Mouse (Mus musculus) small intestine, adult 2 months (tissue): Measurements from ENCODE around the gene Spaca7. TPM values are rescaled to one million over a fixed set of nuclear protein-coding genes. Genes with fewer than 3 reads are reported as not detected.

Experiments
- H3K27ac ChIP-seq: fragments of 200-500 bp; 2 replicates; pipeline ENCODE4 v1.5.1; 2012; ENCODE audit warnings: low read depth, low read length, control low read depth, inconsistent platforms; ENCODE audit not compliant: insufficient read depth
- H3K27me3 ChIP-seq: fragments of 200-500 bp; 2 replicates; pipeline ENCODE4 v1.6.1; 2012; ENCODE audit warnings: mild to moderate bottlenecking, moderate library complexity, low read length, inconsistent platforms; ENCODE audit not compliant: control insufficient read depth, insufficient read depth
- H3K36me3 ChIP-seq: fragments of 200-500 bp; 2 replicates; pipeline ENCODE4 v1.6.1; 2012; ENCODE audit warnings: mild to moderate bottlenecking, low read length, control low read depth, inconsistent platforms; ENCODE audit not compliant: control insufficient read depth, insufficient read depth
- H3K4me1 ChIP-seq: fragments of 200-500 bp; 2 replicates; pipeline ENCODE4 v1.6.1; 2012; ENCODE audit warnings: low read length, inconsistent platforms, mixed read lengths; ENCODE audit not compliant: control insufficient read depth, insufficient read depth, insufficient read length
- H3K4me3 ChIP-seq: fragments of 200-500 bp; 2 replicates; pipeline ENCODE4 v1.5.1; 2012; ENCODE audit warnings: low read depth, mild to moderate bottlenecking, control low read depth, inconsistent platforms, low read length, moderate library complexity
- CTCF ChIP-seq: fragments of 200-500 bp; IDR thresholded peaks from 2 replicates; pipeline ENCODE4 v1.5.1; 2012; ENCODE audit warnings: low read depth, mild to moderate bottlenecking, control low read depth, inconsistent platforms, low read length, moderate library complexity, mixed read lengths; ENCODE audit not compliant: insufficient replicate concordance, insufficient read length; ENCODE audit errors: extremely low read depth
- POLR2A ChIP-seq: fragments of 200-500 bp; IDR thresholded peaks from 2 replicates; pipeline ENCODE4 v1.6.1; 2012; ENCODE audit warnings: low read depth, mild to moderate bottlenecking, control low read depth, inconsistent platforms, low read length, moderate library complexity
- WGBS: fragments of 180-500 bp; shearing (Covaris S2); methylation state at CpG from one replicate; pipeline ENCODE4 v1.1.7; 2018; 5-methylcytosine and 5-hydroxymethylcytosine counted together
- polyA plus RNA-seq: library from polyadenylated mRNA; depleted of rRNA; stranded (reverse); fragments of >200 nt; gene quantifications from 2 replicates; pipeline ENCODE4 v1.2.3, GENCODE M21; 2012

Spaca7 gene
- polyA plus RNA-seq, 1 experiment: not detected

- Histone ChIP-seq H3K27me3 (peaks cover 4% of the 10 kb centered on the region; the same call in 1 of the 2 replicates), H3K27ac (no peak overlapping the region), H3K36me3 (no peaks in the 10 kb centered on the region), H3K4me3 (no peak overlapping the region), H3K4me1 (no peaks in the 10 kb centered on the region)
- 75% methylated on average over 7 of the region's 7 CpGs for whole genome bisulfite sequencing
- TF ChIP-seq CTCF (no peak), POLR2A (no peak)
Observed at GRCm38 (mm10) chr8:12547466-12548220, 25.2 kb upstream of the Spaca7 start.

DNA sequence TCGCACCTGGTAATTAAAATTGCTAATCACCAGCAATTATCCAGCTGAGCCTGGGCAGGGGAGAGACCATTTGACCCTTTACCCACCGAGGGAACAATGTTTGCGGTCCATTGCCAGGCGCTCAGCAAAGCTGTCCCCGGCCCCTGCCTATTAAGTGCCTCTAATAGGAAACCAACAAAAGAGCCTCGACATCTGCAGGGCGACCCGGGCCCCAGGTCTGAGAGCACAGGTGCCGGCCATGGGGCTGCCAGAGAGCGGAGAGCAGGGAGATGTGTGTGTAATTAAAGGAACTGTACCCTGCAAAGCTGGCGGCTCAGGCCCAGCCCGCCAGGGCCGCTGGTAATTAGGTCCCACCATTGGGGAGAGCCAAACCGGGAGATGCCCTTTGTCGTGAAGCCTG, 24.6 kb upstream of the Spaca7 start:
- TF ChIP-seq POLR2A (no peak), CTCF (no peak)
- H3K4me1 ChIP-seq: no peaks in the 10 kb centered on the region
- no peaks in the 10 kb centered on the region for H3K36me3 ChIP-seq
- WGBS: 23% methylated on average over 15 of the region's 15 CpGs
- H3K4me3 ChIP-seq: no peak overlapping the region
- peaks cover 4% of the 10 kb centered on the region; the same call in 1 of the 2 replicates for H3K27me3 ChIP-seq
- no peak overlapping the region for H3K27ac ChIP-seq

DNA sequence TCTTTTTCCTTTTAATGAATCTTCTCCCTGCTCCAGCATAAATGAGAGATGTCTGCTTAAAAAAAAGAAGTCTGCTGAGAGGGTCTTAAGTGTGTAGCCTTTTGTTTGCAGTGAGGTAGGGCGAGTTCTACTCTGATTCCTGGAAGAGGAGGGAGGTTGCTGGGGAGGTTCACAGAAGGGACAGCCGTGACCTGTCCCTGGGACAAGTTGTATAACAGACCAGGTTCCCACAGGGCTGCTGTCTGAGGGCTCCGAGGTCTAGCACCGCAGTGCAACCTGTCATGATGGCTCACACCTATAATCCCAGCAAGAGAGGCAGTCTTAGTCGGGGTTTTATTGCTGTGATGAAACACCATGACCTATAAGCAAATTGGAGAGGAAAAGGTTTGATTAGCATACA, 24.1 kb upstream of the Spaca7 start:
- no peaks in the 10 kb centered on the region for H3K36me3 ChIP-seq
- no peak overlapping the region for H3K4me3 ChIP-seq
- H3K27me3 ChIP-seq: peaks cover 4% of the 10 kb centered on the region; the same call in 1 of the 2 replicates
- TF ChIP-seq POLR2A (no peak), CTCF (no peak)
- no peak overlapping the region for H3K27ac ChIP-seq
- no peaks in the 10 kb centered on the region for H3K4me1 ChIP-seq
- 36% methylated on average over 5 of the region's 5 CpGs for WGBS

DNA sequence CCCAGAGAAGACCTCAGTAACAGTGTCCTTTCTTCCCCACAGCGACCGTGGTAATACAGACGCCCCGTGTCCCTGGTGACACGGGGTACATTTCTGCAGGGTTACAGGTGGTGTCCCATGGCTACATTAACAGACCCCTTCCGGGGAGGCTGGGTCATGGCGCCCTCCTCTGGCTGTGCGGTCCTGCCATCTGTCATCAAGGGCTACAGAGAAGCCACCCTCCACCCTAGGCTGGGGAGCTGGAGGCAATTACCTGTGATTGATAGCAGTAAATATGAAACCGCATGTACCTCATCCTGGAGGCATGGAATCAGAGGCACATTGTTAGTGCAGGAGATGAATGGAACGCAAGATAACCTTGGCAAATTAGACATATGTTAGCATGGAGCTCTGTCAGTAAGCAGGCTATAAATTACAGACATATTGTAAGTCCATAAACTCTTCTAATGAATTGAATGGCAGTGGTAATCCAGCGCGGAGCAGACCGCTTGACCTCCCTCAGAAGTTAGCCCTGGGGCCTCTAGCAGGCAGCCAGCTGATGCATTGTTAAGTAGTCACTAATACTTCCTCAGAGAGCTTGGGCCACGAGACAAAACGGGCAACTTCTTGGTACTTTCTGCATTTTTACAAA, 17.2 kb upstream of the Spaca7 start:
- Histone ChIP-seq H3K36me3 (no peaks in the 10 kb centered on the region), H3K27ac (no peak overlapping the region), H3K4me3 (no peak overlapping the region), H3K27me3 (0 out of 2 replicates have a peak, but pooled peaks cover 2% of the 10 kb centered on the region), H3K4me1 (no peaks in the 10 kb centered on the region)
- TF ChIP-seq POLR2A: no peak
- no peak for TF ChIP-seq CTCF
- 61% methylated on average over 15 of the region's 15 CpGs for WGBS

DNA sequence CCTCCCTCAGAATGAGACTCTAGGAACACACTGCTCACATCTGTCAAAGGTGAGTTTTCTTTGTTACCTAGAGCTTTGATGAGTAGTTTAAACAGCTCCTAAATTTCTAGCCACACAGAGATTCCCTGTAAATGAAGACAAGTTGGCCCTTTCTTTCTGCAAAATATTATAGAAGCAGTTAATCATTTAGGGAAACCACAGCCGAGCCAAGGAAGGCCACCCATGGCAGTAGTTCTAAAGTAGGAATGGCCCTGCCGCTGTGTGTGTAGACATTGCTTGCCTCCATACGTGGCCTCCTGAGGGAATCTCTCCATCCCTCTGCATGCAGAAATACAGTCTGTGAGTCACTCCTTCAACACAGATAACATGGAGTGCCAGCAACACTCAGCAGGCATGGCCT, 14.0 kb upstream of the Spaca7 start:
- Histone ChIP-seq H3K27ac (no peak overlapping the region), H3K4me3 (no peak overlapping the region), H3K27me3 (0 out of 2 replicates have a peak, but pooled peaks cover 2% of the 10 kb centered on the region), H3K36me3 (no peaks in the 10 kb centered on the region), H3K4me1 (no peaks in the 10 kb centered on the region)
- WGBS: 65% methylated on average over 3 of the region's 3 CpGs
- TF ChIP-seq POLR2A: no peak
- no peak for TF ChIP-seq CTCF

GRCm38 (mm10) chr8:12561403-12561960, 11.3 kb upstream of the Spaca7 start:
- H3K4me3 ChIP-seq: no peak overlapping the region
- WGBS: 9% methylated on average over 11 of the region's 11 CpGs
- TF ChIP-seq POLR2A (no peak), CTCF (peak; percentile 79; the same call in 1 of the 2 replicates)
- no peak overlapping the region for H3K27ac ChIP-seq
- 0 out of 2 replicates have a peak, but pooled peaks cover 2% of the 10 kb centered on the region for H3K27me3 ChIP-seq
- H3K4me1 ChIP-seq: no peaks in the 10 kb centered on the region
- H3K36me3 ChIP-seq: no peaks in the 10 kb centered on the region

GRCm38 (mm10) chr8:12564307-12564706, 8.5 kb upstream of the Spaca7 start:
- no peaks in the 10 kb centered on the region for H3K4me1 ChIP-seq
- WGBS: 5% methylated on average over 4 of the region's 4 CpGs

More at GRCm38 (mm10) chr8:12564307-12564706, 8.5 kb upstream of the Spaca7 start:
- no peak overlapping the region for H3K27ac ChIP-seq
- H3K27me3 ChIP-seq: no peaks in the 10 kb centered on the region
- no peak overlapping the region for H3K4me3 ChIP-seq
- TF ChIP-seq CTCF: peak; percentile 36; the same call in 1 of the 2 replicates
- TF ChIP-seq POLR2A: no peak
- H3K36me3 ChIP-seq: no peaks in the 10 kb centered on the region
